Mouse (Mus musculus) forebrain, embryonic 11.5 days (tissue): ENCODE measurements around the gene Ankra2. TPM values are rescaled to one million over a fixed set of nuclear protein-coding genes. Genes with fewer than 3 reads are reported as not detected.

Experiments
- ATAC-seq: fragments of 200-750 bp; cut with Nextera tagmentation; replicated peaks from 2 replicates; pipeline ENCODE4 v1.8.0; 2017; ENCODE audit warnings: moderate TSS enrichment; ENCODE audit not compliant: low FRiP score
- DNase-seq: peaks from one replicate; pipeline ENCODE4 v3.0.0-alpha.2; 2017; ENCODE audit warnings: low spot score
- H3K27ac ChIP-seq: fragments of 300-500 bp; sonication (generic); 2 replicates; pipeline ENCODE4 v1.5.1; 2014; ENCODE audit warnings: low read depth, low read length
- H3K27me3 ChIP-seq: fragments of 300-500 bp; sonication (generic); 2 replicates; pipeline ENCODE4 v1.6.1; 2014; ENCODE audit warnings: mild to moderate bottlenecking, low read length, mixed read lengths; ENCODE audit not compliant: control insufficient read depth, insufficient read depth
- H3K36me3 ChIP-seq: fragments of 300-500 bp; sonication (generic); 2 replicates; pipeline ENCODE4 v1.6.1; 2014; ENCODE audit warnings: mild to moderate bottlenecking, low read length, moderate library complexity, mixed read lengths; ENCODE audit not compliant: control insufficient read depth, insufficient read depth
- H3K4me1 ChIP-seq: fragments of 300-500 bp; sonication (generic); replicated peaks from 2 replicates; pipeline ENCODE4 v1.6.1; 2014; ENCODE audit warnings: low read length, mixed read lengths; ENCODE audit not compliant: control insufficient read depth, insufficient read depth
- H3K4me2 ChIP-seq: fragments of 300-500 bp; sonication (generic); 2 replicates; pipeline ENCODE4 v1.6.1; 2014; ENCODE audit warnings: low read depth, mild to moderate bottlenecking, low read length, moderate library complexity, mixed read lengths; ENCODE audit not compliant: severe bottlenecking
- H3K4me3 ChIP-seq: fragments of 300-500 bp; sonication (generic); 2 replicates; pipeline ENCODE4 v1.5.1; 2014; ENCODE audit warnings: low read depth, low read length
- H3K9ac ChIP-seq: fragments of 300-500 bp; sonication (generic); 2 replicates; pipeline ENCODE4 v1.6.1; 2014; ENCODE audit warnings: low read length
- H3K9me3 ChIP-seq: fragments of 300-500 bp; sonication (generic); 2 replicates; pipeline ENCODE4 v1.6.1; 2016; ENCODE audit warnings: low read length, mixed read lengths; ENCODE audit not compliant: control insufficient read depth
- WGBS: fragments of 180-500 bp; shearing (Covaris S2); extraction: QIAGEN DNeasy Blood & Tissue Kit; methylation state at CpG from one replicate; pipeline ENCODE4 v1.1.7; 2014; 5-methylcytosine and 5-hydroxymethylcytosine counted together
- polyA plus RNA-seq: library from polyadenylated mRNA; unstranded; fragments of >200 nt; fragmentation: Nextera tagmentation; extraction: Ambion mirVana; gene quantifications from 2 replicates; pipeline ENCODE4 v1.2.1, GENCODE M21; 2014

Gene Ankra2
- polyA plus RNA-seq, 1 experiment from 2014 or later = 33.3 TPM

- ATAC-seq (no peak), DNase-seq (no peak)
- Histone ChIP-seq H3K36me3 (peaks cover 5% of the 10 kb centered on the region), H3K27me3 (no peaks in the 10 kb centered on the region), H3K4me3 (no peak overlapping the region), H3K9me3 (no peaks in the 10 kb centered on the region), H3K4me1 (no peaks in the 10 kb centered on the region), H3K27ac (no peak overlapping the region), H3K4me2 (no peak overlapping the region), H3K9ac (no peak overlapping the region)
- WGBS = 43% methylated on average over 5 of the region's 5 CpGs
Observed at GRCm38 (mm10) chr13:98306393-98306792, 43.5 kb downstream of the Ankra2 start.

- 63% methylated on average over 14 of the region's 14 CpGs for WGBS
- H3K9ac ChIP-seq = no peak overlapping the region
- no peak overlapping the region for H3K4me3 ChIP-seq
- H3K36me3 ChIP-seq = peaks cover 6% of the 10 kb centered on the region
- DNase-seq (no peak), ATAC-seq (no peak)
- H3K27ac ChIP-seq = no peak overlapping the region
- no peaks in the 10 kb centered on the region for H3K9me3 ChIP-seq
- H3K4me1 ChIP-seq = no peaks in the 10 kb centered on the region
- H3K27me3 ChIP-seq = no peaks in the 10 kb centered on the region
- no peak overlapping the region for H3K4me2 ChIP-seq
Observed at GRCm38 (mm10) chr13:98306852-98307475, 44.1 kb downstream of the Ankra2 start.

GRCm38 (mm10) chr13:98308004-98308403, 45.1 kb downstream of the Ankra2 start:
- 87% methylated on average over 5 of the region's 5 CpGs for WGBS
- Histone ChIP-seq H3K4me2 (no peak overlapping the region), H3K9ac (no peak overlapping the region), H3K9me3 (no peaks in the 10 kb centered on the region), H3K4me1 (no peaks in the 10 kb centered on the region), H3K4me3 (no peak overlapping the region), H3K36me3 (peaks cover 10% of the 10 kb centered on the region), H3K27me3 (no peaks in the 10 kb centered on the region), H3K27ac (no peak overlapping the region)
- DNase-seq (no peak), ATAC-seq (no peak)

- H3K27me3 ChIP-seq = no peaks in the 10 kb centered on the region
- H3K9ac ChIP-seq = no peak overlapping the region
- H3K4me1 ChIP-seq = no peaks in the 10 kb centered on the region
- H3K9me3 ChIP-seq = no peaks in the 10 kb centered on the region
- DNase-seq (no peak), ATAC-seq (no peak)
- H3K27ac ChIP-seq = no peak overlapping the region
- H3K36me3 ChIP-seq = peaks cover 14% of the 10 kb centered on the region
- 82% methylated on average over 4 of the region's 4 CpGs for WGBS
- H3K4me2 ChIP-seq = no peak overlapping the region
- H3K4me3 ChIP-seq = no peak overlapping the region
Observed at GRCm38 (mm10) chr13:98308724-98309123, 45.9 kb downstream of the Ankra2 start.

GRCm38 (mm10) chr13:98311597-98311996, 48.7 kb downstream of the Ankra2 start:
- Histone ChIP-seq H3K27ac (no peak overlapping the region), H3K9me3 (no peaks in the 10 kb centered on the region), H3K27me3 (no peaks in the 10 kb centered on the region), H3K36me3 (peaks cover 14% of the 10 kb centered on the region), H3K9ac (no peak overlapping the region), H3K4me2 (no peak overlapping the region), H3K4me1 (peaks cover 7% of the 10 kb centered on the region; the same call in 1 of the 2 replicates), H3K4me3 (no peak overlapping the region)
- 95% methylated on average over 5 of the region's 5 CpGs for WGBS
- DNase-seq (no peak), ATAC-seq (no peak)

GRCm38 (mm10) chr13:98313631-98314030, 50.8 kb downstream of the Ankra2 start:
- WGBS = 87% methylated on average over 7 of the region's 7 CpGs
- H3K27ac ChIP-seq = no peak overlapping the region
- H3K36me3 ChIP-seq = peaks cover 14% of the 10 kb centered on the region
- H3K9ac ChIP-seq = no peak overlapping the region
- ATAC-seq (no peak), DNase-seq (no peak)
- no peaks in the 10 kb centered on the region for H3K9me3 ChIP-seq
- H3K4me1 ChIP-seq = peaks cover 10% of the 10 kb centered on the region; the same call in 1 of the 2 replicates
- H3K27me3 ChIP-seq = no peaks in the 10 kb centered on the region
- no peak overlapping the region for H3K4me3 ChIP-seq
- no peak overlapping the region for H3K4me2 ChIP-seq

GRCm38 (mm10) chr13:98315124-98315523, 52.2 kb downstream of the Ankra2 start:
- Histone ChIP-seq H3K27me3 (no peaks in the 10 kb centered on the region), H3K27ac (no peak overlapping the region), H3K4me1 (peaks cover 10% of the 10 kb centered on the region; the same call in 1 of the 2 replicates), H3K36me3 (peaks cover 12% of the 10 kb centered on the region), H3K9me3 (no peaks in the 10 kb centered on the region), H3K9ac (no peak overlapping the region), H3K4me2 (peak overlapping the region; percentile 11; the same call in 1 of the 2 replicates), H3K4me3 (peak overlapping the region; percentile 1; the same call in 1 of the 2 replicates)
- DNase-seq (no peak), ATAC-seq (no peak)
- 84% methylated on average over 4 of the region's 4 CpGs for WGBS

GRCm38 (mm10) chr13:98316140-98316479, 53.2 kb downstream of the Ankra2 start:
- DNase-seq (no peak), ATAC-seq (no peak)
- peak overlapping the region; percentile 44 for H3K4me2 ChIP-seq
- no peaks in the 10 kb centered on the region for H3K27me3 ChIP-seq
- peaks cover 9% of the 10 kb centered on the region; the same call in 1 of the 2 replicates for H3K36me3 ChIP-seq
- under 1% methylated on average over 17 of the region's 17 CpGs for WGBS
- H3K27ac ChIP-seq = peak overlapping the region; percentile 84; the same call in 1 of the 2 replicates
- H3K4me3 ChIP-seq = peak overlapping the region; percentile 99
- H3K9ac ChIP-seq = peak overlapping the region; percentile 83
- no peaks in the 10 kb centered on the region for H3K9me3 ChIP-seq
- H3K4me1 ChIP-seq = peaks cover 10% of the 10 kb centered on the region; the same call in 1 of the 2 replicates
